Mouse (Mus musculus): ENCODE data around the gene Dpm1.

DNA sequence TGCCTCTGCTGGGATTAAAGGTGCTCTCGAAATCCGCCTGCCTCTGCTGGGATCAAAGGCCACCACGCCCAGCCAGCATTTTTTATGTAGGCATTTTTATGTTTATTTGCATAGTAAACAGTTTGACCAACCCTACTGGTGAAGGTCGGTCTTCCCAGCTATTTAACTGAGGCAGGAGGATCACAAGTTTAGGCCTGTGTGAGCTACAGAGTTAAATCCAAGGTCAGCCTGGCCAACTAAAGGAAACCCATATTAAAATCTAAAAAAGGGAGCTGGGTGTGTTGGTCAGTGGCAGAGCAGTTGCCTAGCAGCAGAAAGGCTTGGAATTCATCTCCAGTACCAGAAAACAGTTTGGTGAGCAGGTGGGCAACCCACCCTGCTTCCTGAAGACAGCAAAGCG, 2.9 kb upstream of the Dpm1 start:
- no peak for TF ChIP-seq CTCF (IDR thresholded peaks at IDR 0.05; ENCODE audit: extremely low read depth, insufficient read depth, low read length)
- TF ChIP-seq POLR2A (IDR thresholded peaks at IDR 0.05; ENCODE audit: extremely low read depth, insufficient read depth, low read length) = no peak

All from cortical plate, adult 2 months (tissue).